ENCODE assay signal across 8 mouse cellular contexts in the genomic region with DNA sequence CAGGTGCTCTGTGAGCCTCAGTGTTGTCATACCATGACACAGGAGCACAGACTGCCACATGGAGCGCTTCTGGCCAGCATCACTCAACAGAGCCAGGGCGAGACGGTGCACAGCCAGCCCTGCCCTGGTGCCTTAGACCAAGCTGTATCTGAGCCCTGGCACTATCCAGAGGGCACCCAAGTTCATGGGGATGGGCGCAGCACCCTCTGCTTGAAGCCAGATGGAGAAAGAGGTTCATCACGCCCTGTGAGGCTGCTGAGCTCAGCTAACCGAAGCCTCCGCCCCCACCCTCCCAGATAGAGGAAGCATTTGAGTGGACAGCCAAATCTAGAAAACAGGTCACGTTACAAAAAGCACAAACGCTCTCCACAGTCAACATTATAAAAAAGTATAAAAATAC. TPM values are rescaled to one million over a fixed set of nuclear protein-coding genes. Genes with fewer than 3 reads are reported as not detected.
DNase-seq lines count a peak whose midpoint lies in the region; ATAC-seq and TF ChIP-seq lines count a peak whose summit lies in the region.

No protein-coding gene starts in this region.

- TF ChIP-seq POLR2A in cortical plate, adult 2 months (IDR thresholded peaks at IDR 0.05; ENCODE audit: extremely low read depth, insufficient read depth, low read length): no peak

- no peak overlapping the region for H3K4me3 ChIP-seq in forebrain, embryonic 14.5 days (ENCODE audit: low read depth, low read length)
- H3K4me3 ChIP-seq in forebrain, embryonic 10.5 days: no peak overlapping the region
- H3K4me3 ChIP-seq in cortical plate, adult 2 months (ENCODE audit: insufficient read depth, low read length): no peak overlapping the region
- H3K4me3 ChIP-seq in limb, embryonic 12.5 days (replicated peaks): no peak overlapping the region

- no peak for ATAC-seq in forebrain, embryonic 14.5 days
- ATAC-seq in limb, embryonic 12.5 days (ENCODE audit: insufficient number of reproducible peaks, insufficient read depth, low FRiP score, low TSS enrichment, low read depth): no peak
- no peak for ATAC-seq in erythroid progenitor cell, adult 5-6 weeks (replicated peaks; ENCODE audit: low FRiP score, poor library complexity, severe bottlenecking)

- H3K4me1 ChIP-seq in forebrain, embryonic 14.5 days (ENCODE audit: control insufficient read depth, insufficient read depth, low read length): peaks cover 35% of the 10 kb centered on the region
- H3K4me1 ChIP-seq in forebrain, embryonic 10.5 days: peaks cover 55% of the 10 kb centered on the region
- H3K4me1 ChIP-seq in cortical plate, adult 2 months (ENCODE audit: control insufficient read depth, insufficient read depth, low read length): peaks cover 7% of the 10 kb centered on the region; the same call in 1 of the 2 replicates
- H3K4me1 ChIP-seq in limb, embryonic 12.5 days (replicated peaks): peaks cover 45% of the 10 kb centered on the region

- no peaks in the 10 kb centered on the region for H3K9me3 ChIP-seq in forebrain, embryonic 14.5 days (replicated peaks; ENCODE audit: control insufficient read depth, low read length)
- no peaks in the 10 kb centered on the region for H3K9me3 ChIP-seq in forebrain, embryonic 10.5 days
- no peaks in the 10 kb centered on the region for H3K9me3 ChIP-seq in limb, embryonic 12.5 days

- 89% methylated on average over 9 of the region's 9 CpGs for whole genome bisulfite sequencing in forebrain, embryonic 14.5 days
- 88% methylated on average over 9 of the region's 9 CpGs for WGBS in forebrain, embryonic 10.5 days
- WGBS in limb, embryonic 12.5 days: 88% methylated on average over 9 of the region's 9 CpGs

- DNase-seq in forebrain, embryonic 14.5 days (ENCODE audit: low spot score): no peak
- no peak for DNase-seq in forebrain, embryonic 10.5 days (ENCODE audit: extremely low spot score, low spot score)
- peak; percentile 22 for DNase-seq in lung, postnatal 36 days
- no peak for DNase-seq in lung, postnatal 10 days
- no peak for DNase-seq in kidney, postnatal 25 days

- H3K36me3 ChIP-seq in forebrain, embryonic 14.5 days (ENCODE audit: control insufficient read depth, insufficient read depth, low read length): peaks cover 53% of the 10 kb centered on the region
- H3K36me3 ChIP-seq in forebrain, embryonic 10.5 days (replicated peaks): peaks cover 91% of the 10 kb centered on the region
- H3K36me3 ChIP-seq in limb, embryonic 12.5 days: peaks cover 82% of the 10 kb centered on the region

- H3K9ac ChIP-seq in forebrain, embryonic 14.5 days (ENCODE audit: low read length): no peak overlapping the region
- H3K9ac ChIP-seq in limb, embryonic 12.5 days (replicated peaks): no peak overlapping the region

- no peak overlapping the region for H3K4me2 ChIP-seq in forebrain, embryonic 14.5 days (ENCODE audit: low read length)
- no peak overlapping the region for H3K4me2 ChIP-seq in limb, embryonic 12.5 days

- peak overlapping the region; percentile 52; the same call in 1 of the 2 replicates for H3K27ac ChIP-seq in forebrain, embryonic 14.5 days (ENCODE audit: low read depth, low read length)
- no peak overlapping the region for H3K27ac ChIP-seq in forebrain, embryonic 10.5 days
- peak overlapping the region; percentile 49 for H3K27ac ChIP-seq in cortical plate, adult 2 months (ENCODE audit: insufficient read depth, low read length)
- peak overlapping the region; percentile 26; the same call in 1 of the 2 replicates for H3K27ac ChIP-seq in limb, embryonic 12.5 days

- no peaks in the 10 kb centered on the region for H3K27me3 ChIP-seq in forebrain, embryonic 14.5 days (replicated peaks; ENCODE audit: control insufficient read depth, insufficient read depth, low read length)
- no peaks in the 10 kb centered on the region for H3K27me3 ChIP-seq in forebrain, embryonic 10.5 days (ENCODE audit: poor library complexity, severe bottlenecking)
- H3K27me3 ChIP-seq in limb, embryonic 12.5 days: no peaks in the 10 kb centered on the region

- TF ChIP-seq CTCF in cortical plate, adult 2 months (IDR thresholded peaks at IDR 0.05; ENCODE audit: extremely low read depth, insufficient read depth, low read length): no peak

RNA-seq across cellular contexts. Expression of a gene that starts 6.1 kb away (rescaled TPM):
- polyA plus RNA-seq in forebrain, embryonic 14.5 days (2014; fragmentation: Nextera tagmentation; extraction: Ambion mirVana): 255 and 287 TPM in 2 replicates
- 265 TPM in 2 replicates for polyA plus RNA-seq in forebrain, embryonic 10.5 days (2016; fragmentation: Nextera tagmentation; extraction: Ambion mirVana)
- 9.6 and 10.9 TPM in 2 replicates for polyA plus RNA-seq in cortical plate, adult 2 months (2012; rRNA removed)
- 512 and 562 TPM in 2 replicates for polyA plus RNA-seq in limb, embryonic 12.5 days (2016; fragmentation: Nextera tagmentation; extraction: Ambion mirVana)
- not detected in 2 replicates for total RNA-seq in erythroid progenitor cell, adult 5-6 weeks (2015; ENCODE audit: low replicate concordance)
- total RNA-seq in erythroid progenitor cell, adult 5-6 weeks (2017; ENCODE audit: low replicate concordance): not detected in 2 replicates

RNA-seq across cellular contexts. Expression of a gene that starts 29.6 kb away (rescaled TPM):
- polyA plus RNA-seq in forebrain, embryonic 14.5 days (2014; fragmentation: Nextera tagmentation; extraction: Ambion mirVana): 79.9 and 110 TPM in 2 replicates
- 39.9 and 40.6 TPM in 2 replicates for polyA plus RNA-seq in forebrain, embryonic 10.5 days (2016; fragmentation: Nextera tagmentation; extraction: Ambion mirVana)
- polyA plus RNA-seq in cortical plate, adult 2 months (2012; rRNA removed): 180 and 187 TPM in 2 replicates
- 44.1 and 46.0 TPM in 2 replicates for polyA plus RNA-seq in limb, embryonic 12.5 days (2016; fragmentation: Nextera tagmentation; extraction: Ambion mirVana)
- total RNA-seq in erythroid progenitor cell, adult 5-6 weeks (2015; ENCODE audit: low replicate concordance): 4.2 and 10.8 TPM in 2 replicates
- total RNA-seq in erythroid progenitor cell, adult 5-6 weeks (2017; ENCODE audit: low replicate concordance): 6.0 and 18.0 TPM in 2 replicates

RNA-seq across cellular contexts. Expression of a gene that starts 44.0 kb away (rescaled TPM):
- polyA plus RNA-seq in forebrain, embryonic 14.5 days (2014; fragmentation: Nextera tagmentation; extraction: Ambion mirVana): 6.6 and 7.8 TPM in 2 replicates
- 10.0 and 10.9 TPM in 2 replicates for polyA plus RNA-seq in forebrain, embryonic 10.5 days (2016; fragmentation: Nextera tagmentation; extraction: Ambion mirVana)
- polyA plus RNA-seq in cortical plate, adult 2 months (2012; rRNA removed): 85.8 and 95.2 TPM in 2 replicates
- polyA plus RNA-seq in limb, embryonic 12.5 days (2016; fragmentation: Nextera tagmentation; extraction: Ambion mirVana): 11.1 and 13.2 TPM in 2 replicates
- total RNA-seq in erythroid progenitor cell, adult 5-6 weeks (2015; ENCODE audit: low replicate concordance): 0.36 TPM in 1 of 2 replicates, not detected in the other
- total RNA-seq in erythroid progenitor cell, adult 5-6 weeks (2017; ENCODE audit: low replicate concordance): 1.4 TPM in 1 of 2 replicates, not detected in the other

RNA-seq across cellular contexts. Expression of a gene that starts 55.3 kb away (rescaled TPM):
- polyA plus RNA-seq in forebrain, embryonic 14.5 days (2014; fragmentation: Nextera tagmentation; extraction: Ambion mirVana): 508 and 541 TPM in 2 replicates
- polyA plus RNA-seq in forebrain, embryonic 10.5 days (2016; fragmentation: Nextera tagmentation; extraction: Ambion mirVana): 411 and 415 TPM in 2 replicates
- polyA plus RNA-seq in cortical plate, adult 2 months (2012; rRNA removed): 276 and 282 TPM in 2 replicates
- 381 and 392 TPM in 2 replicates for polyA plus RNA-seq in limb, embryonic 12.5 days (2016; fragmentation: Nextera tagmentation; extraction: Ambion mirVana)
- total RNA-seq in erythroid progenitor cell, adult 5-6 weeks (2015; ENCODE audit: low replicate concordance): 44.3 and 52.0 TPM in 2 replicates
- 21.6 and 53.0 TPM in 2 replicates for total RNA-seq in erythroid progenitor cell, adult 5-6 weeks (2017; ENCODE audit: low replicate concordance)

Comparison
In these comparisons a context has a peak if more than half of its experiments do, and no peak if none do; other contexts are left out.
1. RNA of a gene that starts 6.1 kb away (polyA plus RNA-seq): 512 to 562 TPM in limb, embryonic 12.5 days, 255 to 287 TPM in forebrain, embryonic 14.5 days and 265 TPM in forebrain, embryonic 10.5 days; 9.6 to 10.9 TPM in cortical plate, adult 2 months; every median in the first group is over 10 times any median in the second.